Mouse (Mus musculus) CD4-positive, CD25-positive, alpha-beta regulatory T cell, adult 4 months (primary cell): ENCODE data around the gene Olfr497. TPM values are rescaled to one million over a fixed set of nuclear protein-coding genes. Genes with fewer than 3 reads are reported as not detected.

Experiments
- ATAC-seq: one replicate; pipeline ENCODE4 v1.8.0; 2017
- polyA plus RNA-seq, 2 experiments: library from polyadenylated mRNA; unstranded; fragments of 100-300 nt; shearing (Covaris generic); gene quantifications; one replicate each; pipeline ENCODE4 v1.2.1; 2017

Gene Olfr497
- not detected for polyA plus RNA-seq

GRCm38 (mm10) chr7:108420121-108420520 lies at the start of gene Olfr497:
Gene Olfr497 (plus strand): TSS chr7:108420421.
- ATAC-seq = no peak

GRCm38 (mm10) chr7:108392867-108393266 lies 27.4 kb upstream of the Olfr497 start, which contains the start of gene Olfr495:
Gene Olfr495 (plus strand): TSS chr7:108393167.
- ATAC-seq = no peak

GRCm38 (mm10) chr7:108465026-108465425 lies 44.8 kb downstream of the Olfr497 start, which contains the start of gene Olfr498:
Gene Olfr498 (plus strand): TSS chr7:108465326.
- ATAC-seq = no peak

Other genes starting within 250 kb of the Olfr497 start
- not detected for gene Olfr486, start 247.7 kb upstream of the Olfr497 start, polyA plus RNA-seq
- gene Olfr487, start 205.8 kb upstream of the Olfr497 start, polyA plus RNA-seq = not detected
- not detected for gene Olfr488, start 162.1 kb upstream of the Olfr497 start, polyA plus RNA-seq
- not detected for gene Olfr490, start 131.5 kb upstream of the Olfr497 start, polyA plus RNA-seq
- not detected for gene Olfr491, start 107.0 kb upstream of the Olfr497 start, polyA plus RNA-seq
- not detected for gene Olfr492, start 96.7 kb upstream of the Olfr497 start, polyA plus RNA-seq
- gene Olfr493, start 73.4 kb upstream of the Olfr497 start, polyA plus RNA-seq = not detected
- gene Olfr494, start 55.1 kb upstream of the Olfr497 start, polyA plus RNA-seq = not detected
- not detected for gene Olfr495, start 27.3 kb upstream of the Olfr497 start, polyA plus RNA-seq
- gene Olfr498, start 44.9 kb downstream of the Olfr497 start, polyA plus RNA-seq = not detected
- gene Olfr502, start 104.6 kb downstream of the Olfr497 start, polyA plus RNA-seq = not detected
- gene Olfr503, start 124.1 kb downstream of the Olfr497 start, polyA plus RNA-seq = not detected
- not detected for gene Olfr504, start 145.4 kb downstream of the Olfr497 start, polyA plus RNA-seq
- gene Olfr506, start 190.4 kb downstream of the Olfr497 start, polyA plus RNA-seq = not detected
- not detected for gene Olfr507, start 201.4 kb downstream of the Olfr497 start, polyA plus RNA-seq
- gene Olfr508, start 209.6 kb downstream of the Olfr497 start, polyA plus RNA-seq = not detected
- not detected for gene Olfr509, start 231.5 kb downstream of the Olfr497 start, polyA plus RNA-seq
- not detected for gene Olfr510, start 246.0 kb downstream of the Olfr497 start, polyA plus RNA-seq